Comparison of ENCODE assay signal across 17 mouse cellular contexts in the genomic region with DNA sequence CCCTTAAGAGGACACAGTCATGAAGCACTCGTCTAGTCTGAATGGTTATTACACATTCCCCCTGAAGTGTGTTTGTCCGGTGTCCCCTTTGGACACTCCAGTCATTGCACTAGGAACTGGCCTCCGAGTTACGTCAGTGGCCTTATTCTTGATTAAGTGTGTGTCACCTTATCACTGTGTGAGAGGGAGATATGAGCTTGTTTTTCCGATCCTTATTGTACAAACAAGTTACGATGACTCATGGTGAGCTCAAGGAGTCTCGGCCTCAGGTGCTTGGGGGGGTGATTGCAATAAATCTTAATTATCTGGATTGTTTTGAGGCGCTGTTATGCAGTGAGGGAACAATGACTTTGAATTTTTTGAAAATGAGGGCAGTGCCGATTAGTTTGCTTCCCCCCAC.
DNase-seq lines count a peak whose midpoint lies in the region; ATAC-seq and TF ChIP-seq lines count a peak whose summit lies in the region.
"Had no signal": no experiment of that assay in that cellular context is flagged by ENCODE, and none has a peak within 500 bp of the region (broad histone marks: within the 10 kb centered on the region; RNA-seq: fewer than 3 reads in every experiment).

No protein-coding gene starts in this region.

- peak; percentile 47 for DNase-seq in heart, embryonic 10.5 days (ENCODE audit: low spot score)
- no peak for DNase-seq in heart, postnatal 4 days
- no peak for DNase-seq in liver, embryonic 13.5 days
- DNase-seq in stomach, postnatal 0 days (ENCODE audit: low spot score): peak; percentile 31
- no peak for DNase-seq in right cerebral cortex, postnatal 25 days
- DNase-seq: B cell, adult 2 months; cerebellum, adult 11-12 months; cerebellum, postnatal 36 days; gastrocnemius, postnatal 25 days; right cerebral cortex, adult 18-20 months; thymus, postnatal 25 days had no signal

- H3K36me3 ChIP-seq in heart, embryonic 10.5 days: no peaks in the 10 kb centered on the region
- H3K36me3 ChIP-seq in liver, embryonic 13.5 days: no peaks in the 10 kb centered on the region
- no peaks in the 10 kb centered on the region for H3K36me3 ChIP-seq in liver, embryonic 12.5 days
- H3K36me3 ChIP-seq in intestine, embryonic 15.5 days: no peaks in the 10 kb centered on the region
- no peaks in the 10 kb centered on the region for H3K36me3 ChIP-seq in stomach, postnatal 0 days (ENCODE audit: control insufficient read depth, insufficient read depth, low read length)
- H3K36me3 ChIP-seq: forebrain, embryonic 12.5 days; hindbrain, embryonic 15.5 days had no signal

- no peaks in the 10 kb centered on the region for H3K27me3 ChIP-seq in heart, embryonic 10.5 days (ENCODE audit: insufficient read depth, poor library complexity, severe bottlenecking)
- H3K27me3 ChIP-seq in liver, embryonic 13.5 days: no peaks in the 10 kb centered on the region
- no peaks in the 10 kb centered on the region for H3K27me3 ChIP-seq in liver, embryonic 12.5 days (replicated peaks)
- no peaks in the 10 kb centered on the region for H3K27me3 ChIP-seq in intestine, embryonic 15.5 days (replicated peaks)
- no peaks in the 10 kb centered on the region for H3K27me3 ChIP-seq in stomach, postnatal 0 days (ENCODE audit: control insufficient read depth, insufficient read depth, low read length)
- H3K27me3 ChIP-seq: forebrain, embryonic 12.5 days; hindbrain, embryonic 15.5 days had no signal

- no peaks in the 10 kb centered on the region for H3K4me1 ChIP-seq in heart, embryonic 10.5 days
- H3K4me1 ChIP-seq in liver, embryonic 13.5 days (replicated peaks): no peaks in the 10 kb centered on the region
- no peaks in the 10 kb centered on the region for H3K4me1 ChIP-seq in liver, embryonic 12.5 days
- 0 out of 2 replicates have a peak, but pooled peaks cover 4% of the 10 kb centered on the region for H3K4me1 ChIP-seq in intestine, embryonic 15.5 days (replicated peaks)
- no peaks in the 10 kb centered on the region for H3K4me1 ChIP-seq in stomach, postnatal 0 days (replicated peaks; ENCODE audit: control insufficient read depth, insufficient read depth)
- H3K4me1 ChIP-seq: forebrain, embryonic 12.5 days; hindbrain, embryonic 15.5 days had no signal

- H3K4me3 ChIP-seq in heart, embryonic 10.5 days: no peak overlapping the region
- H3K4me3 ChIP-seq in liver, embryonic 13.5 days (replicated peaks): no peak overlapping the region
- no peak overlapping the region for H3K4me3 ChIP-seq in liver, embryonic 12.5 days
- H3K4me3 ChIP-seq in intestine, embryonic 15.5 days (replicated peaks): no peak overlapping the region
- H3K4me3 ChIP-seq in stomach, postnatal 0 days (ENCODE audit: low read depth, low read length): no peak overlapping the region
- H3K4me3 ChIP-seq: forebrain, embryonic 12.5 days; hindbrain, embryonic 15.5 days; megakaryocyte, embryonic 14.5 days had no signal

- no peaks in the 10 kb centered on the region for H3K9me3 ChIP-seq in heart, embryonic 10.5 days
- H3K9me3 ChIP-seq in liver, embryonic 13.5 days (replicated peaks): no peaks in the 10 kb centered on the region
- H3K9me3 ChIP-seq in liver, embryonic 12.5 days (replicated peaks): no peaks in the 10 kb centered on the region
- no peaks in the 10 kb centered on the region for H3K9me3 ChIP-seq in intestine, embryonic 15.5 days
- no peaks in the 10 kb centered on the region for H3K9me3 ChIP-seq in stomach, postnatal 0 days (ENCODE audit: control insufficient read depth, low read length)
- H3K9me3 ChIP-seq: forebrain, embryonic 12.5 days; hindbrain, embryonic 15.5 days; megakaryocyte, embryonic 14.5 days had no signal

- H3K27ac ChIP-seq in heart, embryonic 10.5 days: no peak overlapping the region
- no peak overlapping the region for H3K27ac ChIP-seq in liver, embryonic 13.5 days
- H3K27ac ChIP-seq in liver, embryonic 12.5 days: no peak overlapping the region
- H3K27ac ChIP-seq in intestine, embryonic 15.5 days: no peak overlapping the region
- peak overlapping the region; percentile 46; the same call in 1 of the 2 replicates for H3K27ac ChIP-seq in stomach, postnatal 0 days (replicated peaks)
- H3K27ac ChIP-seq: forebrain, embryonic 12.5 days; hindbrain, embryonic 15.5 days had no signal

- H3K9ac ChIP-seq in liver, embryonic 13.5 days: no peak overlapping the region
- H3K9ac ChIP-seq in liver, embryonic 12.5 days: no peak overlapping the region
- no peak overlapping the region for H3K9ac ChIP-seq in intestine, embryonic 15.5 days
- no peak overlapping the region for H3K9ac ChIP-seq in stomach, postnatal 0 days (ENCODE audit: low read length)
- H3K9ac ChIP-seq: forebrain, embryonic 12.5 days; hindbrain, embryonic 15.5 days had no signal

- WGBS in heart, embryonic 10.5 days: 52% methylated on average over 9 of the region's 9 CpGs
- WGBS in liver, embryonic 13.5 days (ENCODE audit: insufficient replicate concordance): 41% methylated on average over 9 of the region's 9 CpGs
- 52% methylated on average over 9 of the region's 9 CpGs for WGBS in liver, embryonic 12.5 days (ENCODE audit: insufficient replicate concordance)
- WGBS in intestine, embryonic 15.5 days: 55% methylated on average over 9 of the region's 9 CpGs
- 47% methylated on average over 9 of the region's 9 CpGs for WGBS in stomach, postnatal 0 days

- H3K4me2 ChIP-seq in liver, embryonic 13.5 days: no peak overlapping the region
- H3K4me2 ChIP-seq in liver, embryonic 12.5 days: no peak overlapping the region
- H3K4me2 ChIP-seq in intestine, embryonic 15.5 days (replicated peaks): no peak overlapping the region
- H3K4me2 ChIP-seq in stomach, postnatal 0 days (replicated peaks; ENCODE audit: low read depth): no peak overlapping the region
- H3K4me2 ChIP-seq: forebrain, embryonic 12.5 days; hindbrain, embryonic 15.5 days had no signal

- TF ChIP-seq EP300 in stomach, postnatal 0 days (optimal IDR thresholded peaks at IDR 0.05): no peak

- 0 out of 2 replicates have a peak, but pooled peaks have one; percentile 15 for ATAC-seq in liver, embryonic 13.5 days (ENCODE audit: low read depth)
- ATAC-seq in liver, embryonic 12.5 days: no peak
- ATAC-seq in intestine, embryonic 15.5 days: peak; percentile 60
- peak; percentile 87 for ATAC-seq in stomach, postnatal 0 days (ENCODE audit: low FRiP score, low TSS enrichment)
- ATAC-seq: midbrain, embryonic 16.5 days had no signal

- no peak for TF ChIP-seq CTCF in stomach, postnatal 0 days (IDR thresholded peaks at IDR 0.05; ENCODE audit: low read depth)

Comparison
In these comparisons a context has a peak if more than half of its experiments do, and no peak if none do; other contexts are left out.
1. DNase-seq: peak in heart, embryonic 10.5 days (single experiment) and stomach, postnatal 0 days (single experiment); none in heart, postnatal 4 days (single experiment), liver, embryonic 13.5 days (single experiment) and right cerebral cortex, postnatal 25 days (single experiment).